Mouse (Mus musculus): Measurements from ENCODE around the gene Slc4a1ap. TPM values are rescaled to one million over a fixed set of nuclear protein-coding genes. Genes with fewer than 3 reads are reported as not detected.
A peak's percentile ranks its signal among the peaks of the same experiment; 100 is the strongest.
"Not testable (repeated sequence)": the region's sequence is repeated elsewhere in the genome, so short reads cannot be mapped to it uniquely, and the experiment has no call there.

Gene Slc4a1ap
- polyA plus RNA-seq, 1 experiment from 2014 or later: 36.7 TPM

- H3K4me3 ChIP-seq (replicated peaks): peak within 1 kb of the TSS; percentile 84
- H3K36me3 ChIP-seq: peaks cover 49% of the 10 kb centered on the region
- H3K4me2 ChIP-seq: peak within 1 kb of the TSS; percentile 94
- peaks cover 21% of the 10 kb centered on the region for H3K4me1 ChIP-seq
- H3K9me3 ChIP-seq (replicated peaks); H3K27me3 ChIP-seq; ATAC-seq (replicated peaks; ENCODE audit: low FRiP score): not testable (repeated sequence)
- peak within 1 kb of the TSS; percentile 86 for H3K9ac ChIP-seq
- peak within 1 kb of the TSS; percentile 93 for H3K27ac ChIP-seq
- WGBS: 83% methylated on average over 11 of the region's 11 CpGs
Observed at GRCm38 (mm10) chr5:31527707-31528106, 912 bp downstream of the Slc4a1ap start, which contains the start of gene Supt7l. Gene Supt7l, minus strand, starts transcription at chr5:31527807.

- Histone ChIP-seq H3K27ac (no peak overlapping the region), H3K4me3 (replicated peaks) (no peak overlapping the region; the same call in 1 of the 2 replicates), H3K9me3 (replicated peaks) (no peaks in the 10 kb centered on the region), H3K9ac (no peak overlapping the region), H3K27me3 (no peaks in the 10 kb centered on the region), H3K36me3 (peaks cover 51% of the 10 kb centered on the region), H3K4me1 (peaks cover 21% of the 10 kb centered on the region), H3K4me2 (peak overlapping the region; percentile 94; the same call in 1 of the 2 replicates)
- ATAC-seq (replicated peaks; ENCODE audit: low FRiP score): no peak
- WGBS: 57% methylated on average over 2 of the region's 2 CpGs
Observed at GRCm38 (mm10) chr5:31528560-31528959, 1.8 kb downstream of the Slc4a1ap start.

GRCm38 (mm10) chr5:31535228-31535627, 8.4 kb downstream of the Slc4a1ap start:
- Histone ChIP-seq H3K27ac (no peak overlapping the region), H3K4me1 (no peaks in the 10 kb centered on the region), H3K27me3 (no peaks in the 10 kb centered on the region), H3K4me3 (replicated peaks) (no peak overlapping the region), H3K9me3 (replicated peaks) (no peaks in the 10 kb centered on the region), H3K4me2 (no peak overlapping the region), H3K9ac (no peak overlapping the region), H3K36me3 (peaks cover 93% of the 10 kb centered on the region)
- ATAC-seq (replicated peaks; ENCODE audit: low FRiP score): no peak
- WGBS: 89% methylated on average over 2 of the region's 2 CpGs

- Histone ChIP-seq H3K4me1 (peaks cover 19% of the 10 kb centered on the region), H3K9ac (no peak overlapping the region), H3K4me2 (no peak overlapping the region), H3K9me3 (replicated peaks) (no peaks in the 10 kb centered on the region), H3K27me3 (no peaks in the 10 kb centered on the region), H3K27ac (no peak overlapping the region), H3K4me3 (replicated peaks) (no peak overlapping the region), H3K36me3 (peaks cover 52% of the 10 kb centered on the region)
- ATAC-seq (replicated peaks; ENCODE audit: low FRiP score): no peak
- WGBS: 26% methylated on average over 1 of the region's 1 CpGs
Observed at GRCm38 (mm10) chr5:31559401-31559800, 32.6 kb downstream of the Slc4a1ap start.

GRCm38 (mm10) chr5:31560352-31560751, 33.6 kb downstream of the Slc4a1ap start:
- 89% methylated on average over 2 of the region's 2 CpGs for WGBS
- no peak overlapping the region for H3K4me3 ChIP-seq (replicated peaks)
- H3K4me1 ChIP-seq: peaks cover 24% of the 10 kb centered on the region
- H3K9ac ChIP-seq: no peak overlapping the region
- no peaks in the 10 kb centered on the region for H3K27me3 ChIP-seq
- no peak overlapping the region for H3K4me2 ChIP-seq
- no peak for ATAC-seq (replicated peaks; ENCODE audit: low FRiP score)
- H3K9me3 ChIP-seq (replicated peaks): no peaks in the 10 kb centered on the region
- H3K36me3 ChIP-seq: peaks cover 44% of the 10 kb centered on the region
- H3K27ac ChIP-seq: no peak overlapping the region

GRCm38 (mm10) chr5:31562036-31562666, 35.4 kb downstream of the Slc4a1ap start:
- Histone ChIP-seq H3K9me3 (replicated peaks) (no peaks in the 10 kb centered on the region), H3K4me1 (peaks cover 34% of the 10 kb centered on the region), H3K9ac (no peak overlapping the region), H3K27ac (peak overlapping the region; percentile 7), H3K27me3 (no peaks in the 10 kb centered on the region), H3K4me2 (no peak overlapping the region), H3K36me3 (peaks cover 30% of the 10 kb centered on the region), H3K4me3 (replicated peaks) (no peak overlapping the region)
- no peak for ATAC-seq (replicated peaks; ENCODE audit: low FRiP score)
- WGBS: 76% methylated on average over 7 of the region's 7 CpGs

GRCm38 (mm10) chr5:31563496-31563895, 36.7 kb downstream of the Slc4a1ap start:
- Histone ChIP-seq H3K9ac (no peak overlapping the region), H3K4me2 (no peak overlapping the region), H3K36me3 (peaks cover 20% of the 10 kb centered on the region), H3K27me3 (no peaks in the 10 kb centered on the region), H3K4me1 (peaks cover 34% of the 10 kb centered on the region), H3K27ac (peak overlapping the region; percentile 54; the same call in 1 of the 2 replicates), H3K4me3 (replicated peaks) (no peak overlapping the region), H3K9me3 (replicated peaks) (no peaks in the 10 kb centered on the region)
- 6% methylated on average over 6 of the region's 6 CpGs for WGBS
- 0 out of 2 replicates have a peak, but pooled peaks have one; percentile 38 for ATAC-seq (replicated peaks; ENCODE audit: low FRiP score)

GRCm38 (mm10) chr5:31563905-31564304, 37.1 kb downstream of the Slc4a1ap start:
- Histone ChIP-seq H3K27me3 (no peaks in the 10 kb centered on the region), H3K27ac (0 out of 2 replicates have a peak overlapping the region, but pooled peaks have one; percentile 54), H3K36me3 (peaks cover 18% of the 10 kb centered on the region), H3K9ac (no peak overlapping the region), H3K4me1 (peaks cover 34% of the 10 kb centered on the region), H3K4me2 (no peak overlapping the region), H3K9me3 (replicated peaks) (no peaks in the 10 kb centered on the region), H3K4me3 (replicated peaks) (no peak overlapping the region)
- 33% methylated on average over 7 of the region's 7 CpGs for WGBS
- ATAC-seq (replicated peaks; ENCODE audit: low FRiP score): no peak; the same call in 1 of the 2 replicates

GRCm38 (mm10) chr5:31564976-31565375, 38.2 kb downstream of the Slc4a1ap start:
- WGBS: 85% methylated on average over 4 of the region's 4 CpGs
- peaks cover 36% of the 10 kb centered on the region for H3K4me1 ChIP-seq
- no peaks in the 10 kb centered on the region for H3K27me3 ChIP-seq
- H3K9ac ChIP-seq: no peak overlapping the region
- ATAC-seq (replicated peaks; ENCODE audit: low FRiP score): no peak
- no peaks in the 10 kb centered on the region for H3K9me3 ChIP-seq (replicated peaks)
- H3K36me3 ChIP-seq: peaks cover 13% of the 10 kb centered on the region
- H3K4me2 ChIP-seq: no peak overlapping the region
- peak overlapping the region; percentile 20; the same call in 1 of the 2 replicates for H3K27ac ChIP-seq
- H3K4me3 ChIP-seq (replicated peaks): no peak overlapping the region

GRCm38 (mm10) chr5:31566026-31566425, 39.2 kb downstream of the Slc4a1ap start:
- 60% methylated on average over 7 of the region's 7 CpGs for WGBS

GRCm38 (mm10) chr5:31566457-31566856, 39.7 kb downstream of the Slc4a1ap start:
- H3K27ac ChIP-seq: no peak overlapping the region
- WGBS: 50% methylated on average over 3 of the region's 3 CpGs
- peaks cover 51% of the 10 kb centered on the region for H3K4me1 ChIP-seq
- no peaks in the 10 kb centered on the region for H3K9me3 ChIP-seq (replicated peaks)
- H3K27me3 ChIP-seq: no peaks in the 10 kb centered on the region
- ATAC-seq (replicated peaks; ENCODE audit: low FRiP score): no peak
- H3K4me3 ChIP-seq (replicated peaks): no peak overlapping the region
- H3K9ac ChIP-seq: no peak overlapping the region
- H3K36me3 ChIP-seq: peaks cover 3% of the 10 kb centered on the region; the same call in 1 of the 2 replicates
- no peak overlapping the region for H3K4me2 ChIP-seq

More at GRCm38 (mm10) chr5:31566026-31566425, 39.2 kb downstream of the Slc4a1ap start:
- Histone ChIP-seq H3K27ac (no peak overlapping the region), H3K27me3 (no peaks in the 10 kb centered on the region), H3K9ac (no peak overlapping the region), H3K4me1 (peaks cover 46% of the 10 kb centered on the region), H3K9me3 (replicated peaks) (no peaks in the 10 kb centered on the region), H3K36me3 (peaks cover 6% of the 10 kb centered on the region; the same call in 1 of the 2 replicates), H3K4me3 (replicated peaks) (no peak overlapping the region), H3K4me2 (no peak overlapping the region)
- ATAC-seq (replicated peaks; ENCODE audit: low FRiP score): no peak

GRCm38 (mm10) chr5:31567951-31568657, 41.3 kb downstream of the Slc4a1ap start:
- WGBS: 74% methylated on average over 5 of the region's 5 CpGs
- ATAC-seq (replicated peaks; ENCODE audit: low FRiP score): no peak

More at GRCm38 (mm10) chr5:31567951-31568657, 41.3 kb downstream of the Slc4a1ap start:
- H3K9ac ChIP-seq: no peak overlapping the region
- H3K4me1 ChIP-seq: peaks cover 44% of the 10 kb centered on the region
- 0 out of 2 replicates have a peak overlapping the region, but pooled peaks have one; percentile 30 for H3K27ac ChIP-seq
- H3K36me3 ChIP-seq: no peaks in the 10 kb centered on the region
- no peak overlapping the region for H3K4me3 ChIP-seq (replicated peaks)
- no peak overlapping the region for H3K4me2 ChIP-seq
- no peaks in the 10 kb centered on the region for H3K9me3 ChIP-seq (replicated peaks)
- H3K27me3 ChIP-seq: no peaks in the 10 kb centered on the region

Data from kidney, embryonic 15.5 days (tissue).